Mouse (Mus musculus): ENCODE data around the gene Grb2. TPM values are rescaled to one million over a fixed set of nuclear protein-coding genes. Genes with fewer than 3 reads are reported as not detected.
A peak's percentile ranks its signal among the peaks of the same experiment; 100 is the strongest.

Grb2 gene
- total and polyA plus RNA-seq, 2 experiments from 2014 or later = 68.0 to 159 TPM

DNA sequence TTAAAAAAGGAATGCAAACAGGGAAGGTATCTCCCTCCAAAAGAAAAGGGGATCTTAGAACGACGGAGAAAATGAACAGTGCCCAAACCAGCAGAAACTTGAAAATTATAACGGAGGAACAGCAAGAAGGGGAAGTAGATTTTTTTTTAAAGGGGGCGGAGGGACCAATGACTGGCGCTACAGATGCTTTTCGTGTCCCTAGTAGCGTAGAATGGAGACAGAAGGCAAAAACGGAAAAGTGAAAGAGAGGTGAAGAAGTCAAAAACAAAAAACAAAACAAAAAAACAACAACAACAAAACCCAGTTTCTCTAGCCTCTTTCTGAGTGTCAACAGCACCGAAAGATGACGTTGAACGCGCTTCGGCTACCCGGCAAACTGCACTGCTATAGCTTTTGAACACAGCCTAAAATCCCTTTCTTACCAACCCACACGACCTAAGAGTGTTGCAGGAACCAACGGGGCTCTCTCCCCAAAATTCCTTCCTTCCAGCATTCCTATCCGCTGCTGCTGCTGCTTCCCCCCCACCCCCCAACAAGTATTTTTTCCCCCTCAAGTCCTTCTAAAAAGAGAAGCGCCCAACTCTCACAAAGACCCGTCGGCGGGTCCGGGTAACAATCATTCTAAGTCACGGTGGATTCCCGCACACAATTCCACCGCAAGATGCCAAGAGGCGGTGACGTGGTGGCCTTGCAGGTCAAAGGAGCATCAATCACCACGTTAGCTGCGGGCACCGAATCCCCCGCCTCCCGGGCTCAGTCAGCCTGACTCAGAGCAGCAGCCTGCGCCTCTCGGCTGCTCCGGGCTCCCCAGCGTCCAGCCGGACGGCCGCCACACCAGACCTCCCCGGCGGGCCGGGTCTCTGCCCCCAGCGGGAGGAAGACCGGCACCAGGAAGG lies 836 bp downstream of the Grb2 start:
- WGBS = 2% methylated on average over 42 of the region's 44 CpGs
- ATAC-seq = peak; percentile 41
- Histone ChIP-seq H3K9me3 (ENCODE audit: low read length) (no peaks in the 10 kb centered on the region), H3K4me3 (ENCODE audit: low read length) (peak overlapping the region; percentile 99), H3K36me3 (ENCODE audit: insufficient read depth, low read length) (no peaks in the 10 kb centered on the region), H3K4me1 (ENCODE audit: insufficient read depth, low read length) (0 out of 2 replicates have a peak, but pooled peaks cover 12% of the 10 kb centered on the region), H3K9ac (replicated peaks; ENCODE audit: low read length) (peak overlapping the region; percentile 97), H3K27ac (peak overlapping the region; percentile 96), H3K27me3 (ENCODE audit: insufficient read depth, low read length) (no peaks in the 10 kb centered on the region), H3K4me2 (ENCODE audit: low read depth, low read length) (peak overlapping the region; percentile 91)
- DNase-seq (ENCODE audit: low spot score) = peak; percentile 55
- TF ChIP-seq CTCF (IDR thresholded peaks at IDR 0.05; ENCODE audit: low read depth) = no peak

DNA sequence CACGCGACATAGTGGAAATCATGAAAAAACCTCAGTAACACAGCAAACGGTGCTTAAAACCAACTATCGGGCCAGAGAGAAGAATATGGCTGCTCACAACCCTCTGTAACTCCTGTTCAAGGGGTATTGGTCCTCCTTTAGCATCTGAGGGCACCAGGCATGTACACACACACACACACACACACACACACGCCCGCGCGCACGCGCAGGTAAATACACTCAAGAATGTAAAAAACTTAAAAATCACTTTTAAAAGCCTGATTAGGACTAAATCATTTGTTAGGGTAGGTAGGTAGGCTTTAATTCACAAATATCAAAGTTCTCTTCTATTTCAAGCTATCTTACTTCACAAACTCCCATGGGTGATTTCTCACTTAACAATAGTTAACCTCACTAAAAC lies 1.8 kb downstream of the Grb2 start:
- peak overlapping the region; percentile 91 for H3K4me2 ChIP-seq (ENCODE audit: low read depth, low read length)
- no peaks in the 10 kb centered on the region for H3K27me3 ChIP-seq (ENCODE audit: insufficient read depth, low read length)
- ATAC-seq = no peak
- WGBS = 90% methylated on average over 10 of the region's 10 CpGs
- TF ChIP-seq CTCF (IDR thresholded peaks at IDR 0.05; ENCODE audit: low read depth) = no peak
- peak overlapping the region; percentile 97; the same call in 1 of the 2 replicates for H3K9ac ChIP-seq (replicated peaks; ENCODE audit: low read length)
- DNase-seq (ENCODE audit: low spot score) = no peak
- H3K4me1 ChIP-seq (ENCODE audit: insufficient read depth, low read length) = 0 out of 2 replicates have a peak, but pooled peaks cover 12% of the 10 kb centered on the region
- no peaks in the 10 kb centered on the region for H3K36me3 ChIP-seq (ENCODE audit: insufficient read depth, low read length)
- no peak overlapping the region for H3K27ac ChIP-seq
- H3K9me3 ChIP-seq (ENCODE audit: low read length) = no peaks in the 10 kb centered on the region
- H3K4me3 ChIP-seq (ENCODE audit: low read length) = peak overlapping the region; percentile 99

DNA sequence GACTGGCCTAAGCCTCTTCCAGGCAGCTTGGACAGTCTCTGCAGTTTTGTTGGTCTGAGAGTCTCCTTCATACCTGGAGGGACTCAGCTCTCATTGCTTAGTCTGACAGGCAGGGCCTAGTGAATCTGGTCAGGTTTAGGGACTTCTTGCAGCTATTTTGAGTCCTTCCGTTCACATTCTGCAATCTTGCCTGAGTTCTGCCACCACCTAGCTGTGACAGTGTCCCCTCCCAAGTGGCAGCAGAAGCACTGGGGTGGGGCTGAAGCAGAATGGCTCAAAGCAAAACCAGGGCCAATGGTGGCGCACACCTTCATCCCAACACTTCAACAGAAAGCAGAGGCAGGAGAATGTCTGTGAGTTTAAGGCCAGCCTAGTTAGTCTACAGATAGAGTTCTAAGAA lies 2.8 kb downstream of the Grb2 start:
- no peaks in the 10 kb centered on the region for H3K36me3 ChIP-seq (ENCODE audit: insufficient read depth, low read length)

DNA sequence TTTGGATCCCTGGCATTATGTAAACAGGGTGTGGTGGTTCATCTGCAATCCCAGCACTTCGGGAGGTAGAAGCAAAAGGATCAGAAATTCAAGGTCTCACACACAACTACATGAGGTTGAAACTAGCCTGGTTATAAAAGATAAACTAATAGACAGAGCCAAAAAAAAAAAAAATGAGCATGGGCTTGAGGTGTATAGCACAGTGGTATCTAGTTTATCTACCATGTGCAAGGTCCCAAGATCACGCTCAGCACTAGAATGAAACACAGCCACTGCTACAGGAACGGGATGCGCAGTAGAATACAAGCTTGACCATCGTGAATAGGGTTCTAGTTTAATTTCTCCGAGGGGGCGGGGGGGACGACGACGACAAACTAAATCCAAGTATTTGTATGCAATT lies 3.7 kb downstream of the Grb2 start:
- Histone ChIP-seq H3K27me3 (ENCODE audit: insufficient read depth, low read length) (no peaks in the 10 kb centered on the region), H3K4me2 (ENCODE audit: low read depth, low read length) (no peak overlapping the region), H3K36me3 (ENCODE audit: insufficient read depth, low read length) (no peaks in the 10 kb centered on the region), H3K4me3 (ENCODE audit: low read length) (no peak overlapping the region), H3K9me3 (ENCODE audit: low read length) (no peaks in the 10 kb centered on the region), H3K27ac (no peak overlapping the region), H3K9ac (replicated peaks; ENCODE audit: low read length) (no peak overlapping the region), H3K4me1 (ENCODE audit: insufficient read depth, low read length) (peaks cover 9% of the 10 kb centered on the region; the same call in 1 of the 2 replicates)
- TF ChIP-seq CTCF (IDR thresholded peaks at IDR 0.05; ENCODE audit: low read depth) = no peak
- DNase-seq (ENCODE audit: low spot score) = no peak
- no peak for ATAC-seq
- 95% methylated on average over 10 of the region's 10 CpGs for WGBS

More for the DNA sequence above, 2.8 kb downstream of the Grb2 start:
- WGBS = 83% methylated on average over 2 of the region's 2 CpGs
- 0 out of 2 replicates have a peak, but pooled peaks cover 12% of the 10 kb centered on the region for H3K4me1 ChIP-seq (ENCODE audit: insufficient read depth, low read length)
- H3K27ac ChIP-seq = no peak overlapping the region
- no peak overlapping the region for H3K4me2 ChIP-seq (ENCODE audit: low read depth, low read length)
- no peaks in the 10 kb centered on the region for H3K27me3 ChIP-seq (ENCODE audit: insufficient read depth, low read length)
- DNase-seq (ENCODE audit: low spot score) = no peak
- H3K9me3 ChIP-seq (ENCODE audit: low read length) = no peaks in the 10 kb centered on the region
- no peak for ATAC-seq
- H3K9ac ChIP-seq (replicated peaks; ENCODE audit: low read length) = no peak overlapping the region
- no peak for TF ChIP-seq CTCF (IDR thresholded peaks at IDR 0.05; ENCODE audit: low read depth)
- H3K4me3 ChIP-seq (ENCODE audit: low read length) = no peak overlapping the region

DNA sequence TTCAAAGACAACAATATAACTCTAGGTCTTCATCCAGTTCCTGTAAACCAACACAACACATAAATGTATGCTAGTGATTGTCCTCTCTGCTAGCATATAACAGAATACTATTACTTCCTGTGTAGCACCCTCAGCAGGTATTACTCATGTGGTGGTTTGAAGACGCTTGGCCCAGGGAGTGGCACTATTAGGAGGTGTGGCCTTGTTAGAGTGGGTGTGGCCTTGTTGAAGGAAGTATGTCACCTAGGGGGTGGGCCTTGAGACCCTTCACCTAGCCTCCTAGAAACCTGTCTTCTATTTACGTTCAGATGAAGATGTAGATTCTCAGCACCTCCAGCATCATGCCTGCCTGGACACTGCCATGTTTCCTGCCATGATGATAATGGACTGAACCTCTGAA lies 4.9 kb downstream of the Grb2 start:
- no peak overlapping the region for H3K27ac ChIP-seq
- DNase-seq (ENCODE audit: low spot score) (no peak), ATAC-seq (no peak)
- H3K4me2 ChIP-seq (ENCODE audit: low read depth, low read length) = no peak overlapping the region
- H3K9me3 ChIP-seq (ENCODE audit: low read length) = no peaks in the 10 kb centered on the region
- H3K27me3 ChIP-seq (ENCODE audit: insufficient read depth, low read length) = no peaks in the 10 kb centered on the region
- no peak overlapping the region for H3K4me3 ChIP-seq (ENCODE audit: low read length)
- no peaks in the 10 kb centered on the region for H3K36me3 ChIP-seq (ENCODE audit: insufficient read depth, low read length)
- 84% methylated on average over 2 of the region's 2 CpGs for WGBS
- H3K4me1 ChIP-seq (ENCODE audit: insufficient read depth, low read length) = peaks cover 6% of the 10 kb centered on the region; the same call in 1 of the 2 replicates
- TF ChIP-seq CTCF (IDR thresholded peaks at IDR 0.05; ENCODE audit: low read depth) = no peak
- H3K9ac ChIP-seq (replicated peaks; ENCODE audit: low read length) = no peak overlapping the region

DNA sequence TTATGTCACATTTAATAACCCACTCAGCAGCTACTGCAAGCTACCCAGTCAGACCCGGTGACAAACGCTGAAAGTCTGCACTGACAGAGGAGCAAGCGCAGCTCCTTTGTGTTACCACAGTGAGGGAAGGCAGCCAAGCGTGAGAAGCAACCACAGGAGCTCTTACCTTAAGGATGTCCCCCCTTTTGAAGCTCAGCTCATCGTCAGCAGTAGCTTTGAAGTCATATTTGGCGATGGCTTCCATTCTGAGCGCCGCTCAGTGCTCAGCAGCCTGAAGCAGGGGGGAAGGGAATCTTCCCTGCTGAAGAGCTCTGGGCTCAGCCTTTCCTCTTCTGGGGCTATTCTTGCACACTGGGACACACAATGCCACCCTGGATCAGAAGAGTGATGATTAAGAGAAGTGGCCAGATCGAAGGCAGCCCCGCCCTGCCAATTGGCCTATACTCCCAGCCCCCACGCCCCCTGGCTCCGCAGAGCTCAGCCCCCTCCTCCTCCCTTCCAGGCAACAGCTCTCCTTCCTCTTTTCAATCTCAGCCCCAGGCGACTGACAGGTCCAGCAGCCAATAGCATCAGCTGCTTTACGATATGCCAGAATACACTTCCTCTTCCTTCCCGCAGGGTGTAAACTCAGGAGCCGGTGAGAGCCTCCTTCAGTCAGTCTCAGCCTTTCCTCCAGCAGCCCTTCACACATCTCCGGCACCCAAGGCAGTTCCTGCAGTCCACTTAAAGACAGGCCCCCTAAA lies 9.2 kb downstream of the Grb2 start:
- Histone ChIP-seq H3K9ac (replicated peaks; ENCODE audit: low read length) (peak overlapping the region; percentile 71), H3K27ac (peak overlapping the region; percentile 88), H3K9me3 (ENCODE audit: low read length) (no peaks in the 10 kb centered on the region), H3K36me3 (ENCODE audit: insufficient read depth, low read length) (no peaks in the 10 kb centered on the region), H3K4me1 (ENCODE audit: insufficient read depth, low read length) (no peaks in the 10 kb centered on the region; the same call in none of the 2 replicates), H3K27me3 (ENCODE audit: insufficient read depth, low read length) (no peaks in the 10 kb centered on the region), H3K4me3 (ENCODE audit: low read length) (peak overlapping the region; percentile 60), H3K4me2 (ENCODE audit: low read depth, low read length) (peak overlapping the region; percentile 89)
- TF ChIP-seq CTCF (IDR thresholded peaks at IDR 0.05; ENCODE audit: low read depth) = peak; percentile 50
- peak; percentile 98 for ATAC-seq
- peak; percentile 94 for DNase-seq (ENCODE audit: low spot score)
- WGBS = 2% methylated on average over 17 of the region's 17 CpGs

All from hindbrain, postnatal 0 days (tissue).